Mouse (Mus musculus) cerebellum, adult (tissue): ENCODE results near the gene Arpp21.

Experiments used
- ATAC-seq: cut with Nextera tagmentation; 2 replicates; pipeline ENCODE4 v1.9.2; 2017; ENCODE audit warnings: mild to moderate bottlenecking, moderate library complexity, mixed read lengths; ENCODE audit not compliant: insufficient number of reproducible peaks, low FRiP score, low TSS enrichment

Gene Arpp21

DNA sequence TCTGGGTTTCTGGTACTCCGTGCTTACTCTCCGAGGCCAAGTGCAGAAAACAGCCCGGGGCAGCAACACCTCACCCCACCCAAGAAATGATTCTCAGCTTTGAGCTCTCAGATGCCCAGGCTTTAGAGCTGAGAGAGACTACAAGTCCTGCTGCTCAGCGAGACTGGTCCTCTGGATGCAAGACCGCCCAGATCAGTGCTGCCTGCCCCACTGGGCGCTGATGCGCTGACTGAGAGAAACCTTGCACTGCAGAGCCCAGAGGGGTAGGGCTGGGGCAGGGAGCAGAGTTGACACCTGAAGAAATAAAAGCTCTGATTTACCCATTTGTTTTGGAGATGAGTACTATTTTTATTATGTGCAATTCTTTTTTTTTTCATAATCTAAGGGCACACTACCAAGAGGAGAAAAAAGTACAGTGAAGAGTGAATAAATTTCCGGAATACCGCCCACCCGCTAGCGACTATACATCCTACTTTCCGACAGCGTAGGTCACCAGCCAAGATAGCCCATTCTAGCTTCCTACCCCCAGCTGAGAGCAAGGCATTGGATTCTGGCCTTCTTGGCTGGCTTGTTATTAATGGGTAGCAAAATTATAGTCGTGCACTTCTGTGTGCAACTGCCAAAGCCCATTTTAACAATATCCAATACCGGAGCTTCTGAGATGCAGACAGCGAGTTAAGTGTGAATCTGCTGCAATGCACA, at the start of gene Arpp21:
Gene Arpp21 (minus strand): TSS at position 243 of the 702 bp plus-strand sequence.
- peak; percentile 50; the same call in 1 of the 2 replicates for ATAC-seq

DNA sequence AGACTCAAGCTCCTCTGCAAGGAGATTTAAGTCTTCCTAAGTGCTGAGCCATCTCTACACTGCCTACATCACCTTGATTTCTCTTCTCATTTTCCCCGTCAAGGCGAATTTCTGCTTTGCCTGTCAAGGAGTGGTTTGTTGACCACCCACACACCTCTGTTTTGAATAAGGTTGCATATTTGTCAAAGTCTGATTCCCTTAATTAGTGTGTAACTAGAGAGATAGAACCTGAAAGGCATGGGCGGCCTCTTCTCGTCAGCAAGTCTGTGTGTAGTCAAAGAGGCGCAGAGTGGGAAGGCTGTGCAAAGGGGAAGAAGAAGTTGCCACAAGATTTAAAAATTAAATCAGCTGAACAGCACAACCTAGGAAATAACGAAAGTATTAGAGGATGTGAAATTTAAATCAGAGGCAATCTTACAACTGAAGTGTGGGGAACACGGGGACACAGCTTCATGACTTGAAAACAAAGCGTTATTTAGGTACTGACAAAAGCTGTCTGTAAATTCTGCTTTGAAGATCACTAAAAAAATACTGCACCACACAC, 36.8 kb upstream of the Arpp21 start:
- no peak for ATAC-seq

DNA sequence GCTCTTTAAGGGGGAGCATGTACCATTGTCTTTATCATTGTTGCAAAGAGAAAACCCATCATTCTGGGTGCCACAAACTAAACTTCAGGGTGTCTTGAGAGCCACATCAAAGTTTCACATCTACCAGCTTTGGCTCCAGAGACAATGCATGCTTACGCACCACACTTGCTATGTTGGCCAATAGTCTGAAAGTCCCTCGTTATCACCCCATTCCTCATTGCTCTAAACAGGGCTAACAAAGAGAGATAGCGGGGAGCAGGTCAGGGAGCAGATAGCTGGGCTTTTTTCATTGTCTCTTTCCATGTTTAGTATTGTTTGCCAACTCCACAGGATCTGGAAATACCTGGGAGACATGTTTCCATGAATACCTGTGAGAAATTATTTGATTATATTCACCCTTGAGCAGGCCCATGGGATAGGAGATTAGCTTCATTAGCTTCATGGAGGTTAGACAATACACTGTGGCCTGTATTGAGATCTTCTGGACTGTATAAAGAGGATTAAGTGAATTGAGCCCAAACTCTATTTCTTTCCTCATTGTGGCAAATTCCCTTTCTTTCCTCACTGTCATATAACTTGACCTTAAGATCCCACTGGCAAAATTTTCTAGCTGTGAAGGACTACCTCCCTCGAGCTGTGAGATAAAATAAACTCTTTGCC, 29.4 kb upstream of the Arpp21 start:
- ATAC-seq: no peak

DNA sequence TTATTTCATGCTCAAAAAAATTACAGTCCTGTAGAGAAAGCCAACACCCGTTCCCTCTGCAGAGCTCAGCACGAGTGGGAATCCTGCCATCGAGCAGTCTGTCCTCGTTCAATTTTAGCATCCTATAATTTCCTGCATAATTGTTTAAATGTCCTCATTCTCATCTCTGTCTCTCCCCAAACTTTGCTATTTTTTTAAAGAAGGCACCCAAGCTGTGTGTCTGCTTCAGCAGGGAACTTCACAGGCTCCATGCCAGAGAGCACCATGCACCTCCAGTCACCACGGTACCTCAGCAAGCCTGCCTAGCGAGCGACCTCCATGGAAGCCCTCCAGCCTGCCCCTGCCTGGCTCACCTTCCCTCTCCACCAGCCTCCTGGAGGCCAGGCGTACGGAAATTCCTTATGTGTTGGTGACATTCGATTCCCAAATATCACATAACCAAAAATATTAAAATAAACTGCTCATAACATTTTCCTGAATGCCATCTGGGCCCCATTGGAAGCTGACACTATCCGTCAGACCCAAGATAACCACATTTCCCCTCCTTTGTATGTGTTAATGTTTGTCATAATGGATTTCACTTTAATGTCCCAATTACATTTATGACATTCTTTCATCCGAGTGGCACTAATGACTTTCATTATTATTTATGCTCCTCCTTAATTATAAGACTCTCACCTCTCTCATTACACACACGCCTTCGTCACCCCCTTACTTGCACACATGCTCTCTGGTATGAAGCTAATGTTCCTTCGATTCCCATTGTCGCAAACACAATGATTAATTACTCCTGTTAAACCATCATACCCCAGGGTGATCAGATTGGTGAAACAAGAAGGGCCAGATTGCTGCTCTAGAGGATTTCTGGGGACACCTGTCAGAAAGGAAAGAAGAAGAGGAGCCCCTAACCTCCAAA, 26.5 kb upstream of the Arpp21 start:
- ATAC-seq: peak; percentile 67

DNA sequence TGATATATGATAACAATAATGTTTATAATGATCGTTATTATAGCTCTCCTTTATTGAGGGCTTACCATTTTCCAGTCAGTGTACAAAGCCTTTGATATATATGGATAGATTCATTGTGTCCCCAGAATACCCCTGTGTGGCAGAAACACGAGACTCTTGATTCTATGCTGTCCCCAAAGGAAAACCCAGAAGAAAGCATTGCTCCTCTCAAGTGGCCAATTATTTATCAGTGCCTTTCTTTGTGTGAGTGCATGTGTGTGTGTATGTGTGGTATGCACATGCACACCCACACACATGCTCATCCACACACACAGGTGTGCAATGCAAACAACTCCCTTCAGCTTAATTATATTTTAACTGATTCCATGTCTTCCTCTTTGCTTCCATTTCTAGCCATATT, 25.8 kb upstream of the Arpp21 start:
- no peak for ATAC-seq

DNA sequence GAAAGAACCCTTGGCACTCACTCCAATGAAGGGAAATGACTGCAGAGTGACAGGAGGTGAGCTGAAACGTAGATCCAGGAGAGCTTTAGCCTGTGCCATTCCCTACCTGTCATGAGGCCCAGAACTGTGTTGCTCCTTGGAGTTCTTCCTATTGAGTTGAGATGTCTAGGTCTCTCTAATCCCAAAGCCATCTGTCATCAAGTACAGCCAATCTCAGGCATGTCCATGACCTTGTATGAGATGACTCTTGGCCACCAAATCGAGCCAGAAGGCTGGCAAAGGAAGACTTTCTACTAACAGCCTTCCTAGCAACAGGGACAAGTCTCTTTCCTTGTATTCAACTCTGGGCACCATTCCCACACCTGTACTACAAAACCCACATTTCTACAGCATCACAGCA, 25.0 kb upstream of the Arpp21 start:
- peak; percentile 85 for ATAC-seq

DNA sequence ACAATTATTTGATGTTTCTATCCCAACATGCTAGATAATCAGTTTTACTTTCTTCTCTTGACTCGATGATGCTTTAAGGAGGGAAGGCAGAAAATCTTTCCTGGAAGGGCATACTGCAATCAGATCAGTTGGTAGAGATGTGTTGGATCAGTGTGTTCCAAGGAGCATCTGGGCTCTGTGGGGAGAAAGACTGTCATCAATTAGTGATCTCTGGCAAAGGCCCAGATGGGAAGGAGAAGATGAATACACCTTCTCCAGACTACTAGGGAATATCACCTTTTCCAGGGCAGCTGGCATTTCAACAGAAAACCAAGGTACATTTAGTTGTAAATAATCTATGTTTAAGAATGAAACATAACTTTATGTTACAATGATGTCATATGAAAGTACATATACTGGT, 22.8 kb upstream of the Arpp21 start:
- no peak for ATAC-seq

DNA sequence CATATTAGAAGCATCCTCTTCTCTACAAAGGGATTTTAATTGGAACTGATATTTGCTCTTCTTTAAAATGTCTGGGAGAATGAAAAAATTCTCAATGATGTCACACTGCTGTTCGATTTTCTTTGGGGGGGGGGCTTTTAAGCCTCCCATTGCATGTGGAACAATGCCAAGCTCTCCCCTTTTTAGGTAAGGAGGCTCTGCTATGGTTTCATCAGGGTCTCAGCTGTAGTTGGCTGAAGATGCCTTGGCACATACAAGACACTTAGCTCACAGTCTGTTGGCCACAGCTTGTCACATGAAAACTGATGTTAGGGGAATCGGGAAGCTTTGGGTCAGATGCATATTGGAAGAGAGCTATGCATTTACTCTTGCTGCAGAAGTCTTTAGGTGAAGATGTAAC, 20.2 kb upstream of the Arpp21 start:
- no peak for ATAC-seq

DNA sequence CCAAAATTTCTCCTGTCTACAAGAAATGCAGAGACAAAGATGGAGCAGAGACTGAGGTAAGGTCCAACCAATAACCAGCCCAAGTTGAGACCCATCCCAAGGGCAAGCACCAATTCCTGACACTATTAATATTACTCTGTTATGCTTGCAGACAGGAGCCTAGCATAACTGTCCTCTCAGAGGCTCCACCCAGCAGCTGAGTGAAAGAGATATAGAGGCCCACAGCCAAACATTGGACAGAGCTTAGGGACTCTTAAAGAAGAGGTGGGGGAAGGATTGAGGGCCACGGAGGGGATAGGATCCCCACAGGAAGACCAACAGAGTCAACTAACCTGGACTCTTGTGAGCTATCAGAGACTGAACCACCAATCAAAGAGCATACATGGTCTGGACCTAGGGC, 18.0 kb upstream of the Arpp21 start:
- no peak for ATAC-seq

DNA sequence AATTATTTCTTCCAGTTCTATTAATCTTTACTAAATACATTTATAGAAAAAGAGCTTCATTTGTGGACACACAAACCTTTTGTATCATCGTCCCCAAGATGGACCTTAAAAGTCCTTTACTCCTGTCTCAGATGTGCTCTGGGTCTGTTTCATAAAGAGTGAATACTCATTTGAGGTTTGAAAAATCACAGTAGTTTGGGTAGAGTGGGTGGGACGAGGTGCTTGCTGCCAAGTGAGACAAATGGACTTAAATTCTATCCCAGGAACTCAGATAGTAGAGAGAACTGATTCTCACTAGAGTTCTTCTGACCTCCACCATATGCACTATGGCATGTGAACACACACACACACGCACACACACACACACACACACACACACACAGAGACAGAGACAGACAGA, 16.1 kb upstream of the Arpp21 start:
- ATAC-seq: no peak

DNA sequence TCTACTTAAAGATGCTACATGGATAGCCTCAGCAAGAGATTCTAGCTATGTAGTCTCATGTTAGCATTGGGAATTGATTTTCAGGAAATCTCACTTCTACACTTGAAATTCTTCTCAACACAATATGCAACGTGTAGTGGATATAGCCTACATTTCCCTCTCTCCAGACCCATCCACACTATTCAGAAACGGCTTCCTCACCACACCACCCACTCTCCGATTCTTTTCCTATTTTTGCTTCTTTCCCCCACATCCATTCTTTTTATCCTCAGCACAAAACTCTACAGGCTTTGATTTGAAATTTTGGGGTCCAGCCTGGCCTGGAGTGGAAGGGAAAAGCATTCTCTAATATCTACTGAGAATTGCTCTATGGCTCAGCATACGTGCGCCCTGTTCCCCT, 15.6 kb upstream of the Arpp21 start:
- no peak for ATAC-seq

DNA sequence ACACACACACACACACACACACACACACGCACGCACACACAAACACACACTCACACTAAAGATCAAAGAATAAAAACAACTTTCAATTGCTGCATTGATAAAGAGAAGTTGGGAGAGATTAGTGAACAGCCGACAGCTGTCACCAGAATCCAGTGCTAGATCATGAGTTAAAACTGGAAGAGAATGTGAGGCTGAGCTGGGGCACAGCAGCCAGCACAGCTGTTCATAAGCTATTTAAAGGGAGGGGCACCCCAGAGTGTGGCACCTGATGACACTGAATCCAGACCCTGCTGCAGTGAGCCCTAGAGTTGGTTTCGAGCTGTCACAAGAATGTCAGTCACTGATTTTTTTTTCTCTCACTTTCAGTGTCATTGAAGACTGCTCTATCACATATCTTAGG, 14.0 kb upstream of the Arpp21 start:
- ATAC-seq: no peak

DNA sequence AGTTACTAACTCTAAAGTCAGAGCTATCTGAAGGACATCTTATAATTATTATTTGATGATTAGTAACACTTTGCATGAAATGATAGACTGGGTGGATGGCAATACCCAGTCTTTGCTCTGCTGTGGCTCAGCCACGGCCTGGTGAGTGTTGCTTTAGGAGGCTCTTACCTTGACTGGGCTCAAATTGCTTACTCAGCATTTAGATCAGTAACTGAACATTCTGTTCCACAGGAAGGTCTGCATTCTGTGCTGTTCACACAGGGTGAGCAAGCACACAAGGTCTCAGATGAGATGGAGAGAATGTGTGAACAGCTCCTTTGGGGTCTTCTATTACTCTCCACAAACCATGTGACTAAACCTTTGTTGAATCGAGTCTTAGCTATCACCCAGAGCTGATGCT, 11.4 kb upstream of the Arpp21 start:
- no peak for ATAC-seq

DNA sequence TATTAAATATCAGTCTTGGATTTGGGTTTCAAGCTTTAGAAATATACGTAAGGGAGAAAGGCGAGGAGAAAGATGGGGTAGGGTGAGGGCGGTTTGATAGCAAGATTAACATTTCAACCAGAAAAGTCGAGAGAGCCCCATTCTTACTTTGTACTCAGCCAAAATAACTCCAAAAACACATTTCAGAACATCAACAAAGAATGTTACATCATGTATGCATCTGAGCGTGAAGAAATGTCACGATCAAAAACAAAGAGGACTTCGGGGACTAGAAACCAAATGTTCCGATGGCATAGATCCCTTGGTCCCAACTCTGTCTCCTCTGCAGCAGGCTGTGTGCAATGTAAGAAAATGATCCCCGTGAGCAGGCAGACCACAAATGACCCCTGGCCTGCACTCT, 2.4 kb upstream of the Arpp21 start:
- no peak for ATAC-seq

DNA sequence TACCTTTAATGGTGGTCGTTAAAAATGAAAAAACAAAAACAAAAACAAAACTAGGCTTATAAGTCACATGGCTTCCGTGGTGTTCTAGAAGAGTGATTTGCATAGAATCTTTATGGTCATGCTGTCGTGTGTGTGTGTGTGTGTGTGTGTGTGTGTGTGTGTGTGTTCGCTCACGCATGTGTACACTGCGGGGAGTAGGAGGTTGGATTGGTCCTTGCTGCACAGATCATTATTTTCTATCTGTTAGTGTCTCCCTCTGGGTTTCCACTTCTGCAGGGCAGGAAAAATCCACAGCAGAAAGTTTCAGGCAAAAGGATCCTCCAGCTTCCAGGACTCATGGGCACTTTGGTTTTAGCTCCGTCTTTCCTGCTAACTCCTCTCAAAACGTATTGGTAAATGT, 813 bp upstream of the Arpp21 start:
- no peak for ATAC-seq

DNA sequence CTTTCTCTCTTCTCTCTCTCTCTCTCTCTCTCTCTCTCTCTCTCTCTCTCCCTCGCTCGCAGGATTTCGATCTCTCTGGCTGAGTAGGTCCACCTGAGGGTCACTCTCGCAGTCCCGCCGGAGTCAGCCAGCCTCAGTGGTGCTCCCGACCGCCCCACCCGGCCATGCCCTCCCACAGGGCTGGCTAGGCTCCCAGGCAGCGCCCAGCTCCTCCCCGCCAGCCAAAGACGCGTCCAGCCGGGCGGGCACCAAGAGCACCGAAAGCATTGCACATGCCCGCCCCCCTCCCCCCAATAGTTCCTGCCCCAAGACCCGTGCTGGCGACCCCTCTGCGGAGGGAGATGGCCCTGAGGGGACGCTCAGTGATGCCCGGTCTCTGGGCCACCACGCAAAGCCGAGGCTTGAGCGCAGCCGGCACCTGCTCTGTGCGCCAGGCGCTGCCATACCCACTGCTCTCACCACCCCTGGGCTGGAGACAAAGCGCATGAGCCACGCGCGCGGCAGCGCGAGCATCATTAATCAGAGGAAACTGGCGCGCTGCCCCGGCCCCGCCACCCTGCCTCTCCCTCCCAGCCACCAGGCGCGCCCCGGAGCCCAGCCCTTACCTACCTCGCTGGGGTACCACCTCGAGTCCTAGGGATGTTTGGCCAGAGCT, 570 bp downstream of the Arpp21 start:
- ATAC-seq: peak; percentile 74

DNA sequence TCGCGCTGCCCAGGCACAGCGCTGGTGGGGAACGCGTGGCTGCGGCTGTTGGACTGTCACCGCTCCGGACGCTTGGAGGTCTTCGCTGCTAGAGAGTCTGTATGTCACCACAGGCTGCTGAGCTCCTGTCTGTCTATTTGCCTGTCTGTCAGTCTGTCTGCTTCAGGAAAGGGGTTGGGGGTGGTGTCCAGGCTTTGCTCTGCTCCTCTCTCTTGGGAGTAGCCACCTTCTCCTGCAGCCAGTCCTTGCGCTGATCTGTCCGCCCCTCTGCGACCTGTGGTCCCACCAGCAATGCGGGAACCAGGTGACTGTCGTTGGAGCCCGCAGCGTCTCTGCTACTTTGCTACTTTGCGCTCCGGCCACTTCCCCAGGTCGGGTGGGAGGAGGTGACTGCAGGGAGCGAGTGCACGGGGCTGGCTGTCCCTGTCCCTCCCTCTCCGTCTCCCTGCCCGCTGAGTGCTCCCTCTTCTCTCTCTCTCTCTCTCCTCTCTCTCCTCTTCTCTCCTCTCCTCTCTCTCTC, 1.2 kb downstream of the Arpp21 start:
- peak; percentile 67 for ATAC-seq

DNA sequence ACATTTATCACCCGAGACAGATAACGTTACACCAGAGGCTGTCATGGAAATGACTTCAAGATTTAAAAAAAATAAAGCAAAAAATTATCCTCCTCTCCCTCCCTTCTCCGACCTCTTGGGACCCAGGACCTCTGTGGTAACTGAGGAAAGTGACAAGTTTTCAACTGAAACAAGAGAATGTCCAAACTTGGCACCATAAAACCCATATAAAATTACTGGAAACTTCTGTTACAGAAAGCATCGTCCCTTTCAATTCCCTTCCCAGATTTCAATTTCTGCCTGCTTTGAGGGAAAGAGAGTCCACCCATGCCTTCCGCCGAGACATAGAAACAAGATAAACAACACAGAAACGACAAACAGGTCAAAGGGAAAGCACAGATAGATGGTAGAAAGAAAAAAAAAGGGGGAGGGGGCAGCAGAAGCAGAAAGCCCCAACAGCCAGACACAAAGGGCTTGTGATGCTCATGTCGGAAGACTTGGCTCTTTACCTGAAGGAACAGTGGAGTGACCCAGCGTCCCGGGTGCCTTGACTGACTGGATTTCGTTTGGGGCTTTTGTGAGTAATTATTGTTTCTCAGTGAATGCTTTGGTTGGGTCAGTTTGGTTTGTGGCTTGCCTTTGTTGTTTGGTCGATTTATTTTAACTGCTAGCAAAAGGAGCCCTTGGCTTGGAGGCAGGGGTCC, 1.8 kb downstream of the Arpp21 start:
- no peak for ATAC-seq

DNA sequence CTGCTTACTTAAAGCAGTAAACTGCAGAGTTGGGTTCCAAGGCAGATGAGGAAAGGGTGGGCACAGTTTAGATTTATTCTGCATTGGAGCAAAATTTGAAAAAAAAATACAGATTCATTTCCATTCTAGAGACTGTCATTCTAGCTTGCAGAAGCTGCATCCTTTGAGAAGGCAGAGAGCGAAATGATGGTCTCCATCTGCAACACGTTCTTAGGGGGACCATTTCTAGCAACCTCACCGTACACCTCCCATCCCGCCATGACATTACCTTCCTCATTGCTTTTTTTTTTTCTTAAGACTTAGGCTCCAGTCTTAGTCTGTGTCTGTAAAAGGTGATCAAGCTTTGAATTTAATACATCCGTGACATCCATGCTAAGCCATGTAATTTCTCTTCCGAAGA, 2.4 kb downstream of the Arpp21 start:
- ATAC-seq: no peak
